Mouse (Mus musculus) 416B (cell line): ENCODE results near the gene Ptbp3.

ENCODE experiments used
- DNase-seq: peaks from one replicate; pipeline ENCODE4 v3.0.0; 2011; ENCODE audit warnings: low read depth

Gene Ptbp3

DNA sequence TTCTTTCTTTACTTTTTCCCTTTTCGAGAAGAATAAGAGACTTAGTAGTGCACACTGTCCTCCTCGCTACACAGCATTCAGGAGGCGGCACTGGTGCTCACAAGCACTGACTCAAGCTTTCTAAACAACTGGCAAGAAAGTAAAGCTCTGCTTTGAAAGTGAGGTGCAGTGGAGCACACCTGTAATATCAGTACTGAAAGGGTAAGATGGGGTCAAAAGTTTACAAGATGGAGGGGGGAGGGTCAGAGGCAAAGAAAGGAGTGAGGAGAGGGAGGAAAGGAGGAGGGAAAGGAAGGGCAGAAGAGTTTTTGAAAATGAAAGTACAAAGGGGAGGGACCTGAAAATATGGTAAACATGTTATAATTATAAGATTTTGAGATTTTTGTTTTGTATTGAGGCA, 43.7 kb downstream of the Ptbp3 start:
- no peak for DNase-seq

DNA sequence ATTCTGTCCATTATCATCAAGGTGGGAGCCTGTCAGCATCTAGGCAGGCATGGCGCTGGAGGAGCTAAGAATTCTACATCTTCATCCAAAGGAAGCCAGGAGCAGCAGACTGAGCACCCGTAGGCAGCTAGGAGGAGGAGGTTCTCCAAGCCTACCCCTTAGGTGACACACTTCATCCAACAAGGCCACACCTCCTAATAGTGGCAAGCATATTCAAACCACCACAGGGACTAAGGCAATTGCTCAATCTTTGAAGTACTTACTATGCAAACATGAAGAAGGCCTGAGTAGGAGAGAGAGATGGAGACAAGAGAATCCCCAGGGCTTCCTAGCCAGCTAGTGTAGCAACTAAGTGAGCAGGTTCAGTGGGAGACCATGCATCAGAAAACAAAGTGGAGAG, 58.1 kb downstream of the Ptbp3 start:
- DNase-seq, result peak; percentile 60

DNA sequence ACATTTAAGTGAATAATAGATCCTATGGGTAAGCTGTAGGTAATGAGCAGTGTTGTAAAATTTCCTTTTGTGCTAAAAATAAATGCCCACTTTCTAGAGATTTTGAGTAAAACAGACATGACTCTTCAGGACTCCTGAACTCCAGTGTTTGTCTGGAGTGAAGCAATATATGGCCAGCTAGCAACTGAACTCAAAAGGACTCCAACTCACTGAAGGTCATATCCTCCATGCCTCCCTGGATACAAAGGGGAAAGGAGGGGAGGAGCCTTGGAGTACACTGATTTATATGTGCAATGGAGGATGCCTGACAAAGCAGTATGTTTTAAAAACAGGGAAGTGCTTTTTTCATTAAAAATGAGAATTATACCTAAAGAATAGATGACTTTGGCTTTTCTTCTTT, 77.9 kb downstream of the Ptbp3 start:
- no peak for DNase-seq

DNA sequence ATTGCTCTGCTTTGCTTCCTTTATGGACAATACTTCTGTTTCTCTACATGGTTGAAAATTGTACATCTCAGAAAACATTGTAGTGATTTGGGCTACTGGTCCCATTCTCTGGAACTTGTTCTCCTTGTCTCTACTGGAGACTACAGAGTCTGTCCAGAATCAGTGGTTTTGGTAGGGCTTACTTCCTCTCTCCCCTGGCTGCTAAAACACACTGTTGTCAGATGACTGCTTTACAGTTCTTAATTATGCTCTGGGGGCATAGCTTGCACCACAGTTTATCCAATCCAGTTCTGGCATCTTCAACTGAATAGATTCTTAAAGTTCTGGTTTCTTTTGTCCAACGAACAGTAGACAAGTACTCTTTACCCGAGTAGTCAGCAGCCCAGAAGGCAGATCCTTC, 83.7 kb downstream of the Ptbp3 start:
- DNase-seq, result no peak

DNA sequence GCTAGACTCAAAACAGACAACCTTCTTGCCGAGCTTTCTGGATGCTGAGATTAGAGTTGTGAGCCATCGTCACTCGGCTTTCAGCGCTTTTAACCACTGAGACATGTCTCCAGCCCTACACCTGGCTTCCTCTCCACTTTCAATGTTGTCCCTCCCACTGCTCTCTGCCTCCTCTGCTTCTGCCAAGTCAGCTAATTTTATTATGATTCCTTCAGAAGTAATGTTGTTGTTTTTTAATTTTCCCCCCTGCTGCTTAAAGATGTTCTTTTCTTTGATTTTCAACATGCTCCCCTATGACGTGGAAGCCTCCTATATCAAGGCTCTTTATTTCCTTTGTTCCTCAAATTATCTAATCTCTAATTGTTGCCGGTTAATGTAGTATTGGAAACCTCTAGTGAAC, 84.5 kb downstream of the Ptbp3 start:
- DNase-seq, result no peak

DNA sequence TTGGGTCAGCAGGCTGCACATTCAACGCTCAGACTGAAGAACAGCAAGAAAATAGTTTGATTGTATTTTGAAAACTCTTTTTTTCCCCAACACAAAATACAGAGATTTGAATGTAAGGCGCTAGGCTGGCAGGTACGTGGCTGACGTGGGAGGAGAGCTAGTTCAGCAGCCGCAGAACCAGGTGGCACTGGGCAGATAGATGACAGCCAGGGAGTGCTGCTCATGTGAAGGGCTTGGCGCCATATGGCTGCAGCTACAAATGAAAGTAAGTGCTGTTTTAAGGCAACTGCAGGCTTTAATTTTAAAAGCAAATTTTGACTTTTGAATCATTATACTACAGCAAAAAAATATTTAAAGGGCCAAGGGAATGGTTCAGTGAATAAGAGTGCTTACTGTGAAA, 86.7 kb downstream of the Ptbp3 start:
- DNase-seq, result no peak

DNA sequence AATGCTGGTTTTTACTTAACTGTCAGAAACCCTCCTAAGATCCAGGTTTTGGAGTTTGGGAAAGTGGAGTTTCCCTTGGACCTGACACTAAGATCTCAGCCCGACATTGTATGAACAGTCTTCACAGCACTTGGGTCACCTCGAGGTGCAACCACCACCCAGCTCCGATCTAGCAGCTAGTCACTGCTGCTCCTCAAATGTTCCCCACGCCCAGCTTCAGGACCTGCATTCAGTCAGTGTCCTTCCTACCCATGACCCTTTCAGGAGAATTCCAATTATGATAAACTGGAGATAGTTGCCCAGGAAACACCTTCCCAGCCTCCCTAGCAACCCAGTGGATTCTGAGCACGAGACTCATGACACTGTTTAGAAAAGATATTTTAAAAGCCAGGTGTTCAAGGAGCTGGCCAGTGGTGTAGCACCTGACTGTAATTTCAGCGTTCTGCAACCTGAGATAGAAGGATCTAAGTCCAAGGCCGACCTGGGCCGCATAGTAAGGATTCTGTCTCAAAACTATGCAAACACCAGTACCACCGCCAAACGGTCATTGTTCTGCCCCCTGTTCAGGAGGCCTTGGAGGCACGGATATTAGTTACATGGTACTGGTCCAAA, 87.9 kb downstream of the Ptbp3 start:
- no peak for DNase-seq

DNA sequence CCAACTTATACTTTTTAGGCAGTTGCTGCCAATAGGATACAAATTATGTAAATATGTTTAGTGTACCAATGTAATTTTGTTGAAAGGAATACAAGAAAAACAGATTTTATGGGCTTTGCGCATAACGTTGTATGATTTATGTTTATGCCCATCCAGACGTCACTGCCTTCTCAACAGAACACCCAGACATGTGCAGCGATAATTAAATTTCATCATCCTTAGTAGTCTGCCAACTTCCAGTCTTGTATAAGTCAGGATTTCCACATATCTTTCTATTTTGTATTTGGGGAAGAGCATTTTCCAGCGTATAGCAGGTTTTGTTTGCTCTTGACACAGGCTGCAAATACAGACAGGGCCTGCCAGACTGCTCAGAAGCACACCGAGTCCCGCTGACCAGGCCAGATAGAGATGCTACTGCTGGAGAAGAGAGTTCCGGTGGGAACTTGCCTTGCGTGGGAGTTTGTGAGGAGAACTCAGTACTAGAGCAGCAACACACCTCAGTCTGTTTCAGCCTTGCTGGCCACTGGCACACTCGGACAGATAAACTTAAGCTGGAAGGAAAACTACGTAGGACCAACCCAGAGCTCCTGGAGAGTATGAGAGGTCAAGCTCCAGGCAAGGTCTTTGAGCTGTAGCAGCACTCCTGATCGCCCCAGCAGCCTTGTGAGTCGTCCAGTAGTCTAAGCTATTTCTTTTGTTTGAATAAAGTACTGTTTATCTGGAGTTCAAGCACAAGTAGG, 89.8 kb downstream of the Ptbp3 start:
- no peak for DNase-seq

DNA sequence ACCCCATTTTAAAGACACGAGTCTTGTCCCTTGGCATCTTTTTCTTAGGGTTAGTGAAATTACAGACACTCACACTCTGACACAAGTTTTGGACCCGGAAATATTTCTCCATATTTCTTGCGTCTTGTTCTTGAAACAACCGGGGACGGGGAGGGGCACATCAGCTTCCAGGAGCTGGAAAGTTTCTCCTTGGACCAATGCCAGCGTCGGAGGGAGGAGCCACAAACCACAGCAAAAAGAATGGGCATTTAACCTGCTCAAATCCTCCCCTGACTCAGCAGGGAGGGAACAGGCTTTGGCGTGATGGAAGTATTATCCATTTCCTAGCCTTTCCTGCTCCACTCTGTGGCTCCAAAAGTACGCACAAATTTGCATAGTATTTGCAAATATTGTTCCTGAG, 91.2 kb downstream of the Ptbp3 start:
- DNase-seq, result peak; percentile 85

DNA sequence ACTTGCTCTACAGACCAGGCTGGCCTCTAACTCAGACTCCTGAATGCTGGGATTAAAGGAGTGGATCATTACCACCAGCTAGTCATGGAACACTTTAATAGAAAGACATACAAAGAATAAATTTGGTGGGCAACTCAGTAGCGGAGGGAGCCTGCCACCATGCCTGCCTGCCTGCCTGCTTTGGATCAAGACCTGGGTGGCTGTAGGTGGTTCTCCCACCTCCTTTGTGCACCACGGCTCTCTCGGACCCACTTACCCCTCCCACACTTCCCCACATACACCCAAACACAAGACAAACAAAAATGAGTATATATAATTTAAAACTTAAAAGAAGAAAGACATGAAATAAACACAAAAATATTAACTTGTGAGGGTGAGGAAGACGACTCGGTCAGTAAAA, 92.1 kb downstream of the Ptbp3 start:
- no peak for DNase-seq

DNA sequence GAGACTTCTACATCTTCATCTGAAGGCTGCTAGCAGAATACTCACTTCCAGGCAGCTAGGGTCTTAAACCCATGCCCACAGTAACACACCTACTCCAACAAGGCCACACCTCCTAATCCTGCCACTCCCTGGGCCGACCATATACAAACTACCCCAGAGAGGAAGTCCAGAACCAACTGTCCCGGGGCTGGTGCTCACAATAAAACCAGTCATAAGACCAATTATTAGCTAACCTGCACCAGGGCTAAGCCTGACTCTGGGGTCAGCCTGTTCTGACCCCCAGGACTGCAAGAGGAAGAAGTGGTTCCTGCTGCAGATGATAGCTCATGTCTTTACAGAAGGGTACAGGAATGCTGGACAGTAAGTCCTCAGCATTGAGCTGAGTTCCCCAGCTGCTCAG, 93.7 kb downstream of the Ptbp3 start:
- peak; percentile 49 for DNase-seq

DNA sequence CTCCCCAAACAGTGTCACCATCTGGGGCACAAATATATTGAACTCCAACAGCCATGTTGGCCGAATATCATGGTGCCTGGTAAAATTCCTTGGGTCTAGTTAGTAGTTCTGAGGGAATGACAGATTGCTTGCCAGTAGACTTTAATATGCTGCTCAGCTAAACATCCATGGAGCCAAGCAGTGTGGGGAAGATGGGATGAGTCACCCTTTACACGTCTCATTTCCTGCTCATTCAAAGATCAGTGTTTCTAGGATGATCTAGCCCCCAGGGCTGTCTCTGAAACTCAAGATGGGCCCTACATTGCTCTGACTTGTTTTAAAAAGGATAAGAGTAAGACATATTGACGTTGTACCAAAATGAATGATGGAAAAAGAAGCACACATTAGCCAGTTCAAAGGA, 95.1 kb downstream of the Ptbp3 start:
- DNase-seq, result peak; percentile 75

DNA sequence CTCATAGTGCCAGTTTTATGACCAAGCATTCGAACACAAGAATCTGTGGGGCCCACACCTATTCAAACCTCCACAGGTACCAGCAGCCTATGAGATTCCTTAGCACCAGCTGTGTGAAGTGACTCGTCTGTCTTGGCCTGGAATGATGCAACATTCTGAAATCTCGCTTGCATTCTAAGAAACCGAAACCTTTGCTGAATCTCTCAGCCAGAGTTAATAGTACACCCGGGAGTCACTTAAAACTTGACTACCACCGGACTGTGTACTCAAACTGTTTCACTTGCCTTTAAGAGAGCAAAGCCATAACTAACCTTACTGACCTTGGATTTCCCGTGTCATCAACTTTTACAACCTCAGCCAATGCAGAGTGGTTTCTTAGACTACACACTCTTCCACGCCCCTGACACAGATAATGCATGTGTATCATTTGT, 96.6 kb downstream of the Ptbp3 start:
- peak; percentile 77 for DNase-seq

DNA sequence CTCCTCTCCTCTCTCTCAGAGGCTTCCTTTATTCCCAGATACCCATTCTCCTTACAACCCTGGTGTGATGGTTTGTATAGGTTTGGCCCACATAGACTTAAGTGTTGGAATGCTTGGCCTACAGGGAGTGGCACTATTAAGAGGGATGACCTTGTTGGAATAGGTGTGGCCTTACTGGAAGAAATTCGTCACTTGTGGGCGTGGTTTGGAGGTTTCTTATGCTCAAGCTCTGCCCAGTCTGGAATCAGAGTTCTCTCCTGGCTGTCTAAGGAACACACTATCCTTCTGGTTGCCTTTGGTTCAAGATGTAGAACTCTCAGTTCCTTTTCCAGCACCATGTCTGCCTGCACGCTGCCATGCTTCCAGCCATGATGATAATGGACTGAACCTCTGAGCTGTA, 98.3 kb downstream of the Ptbp3 start:
- DNase-seq, result no peak

DNA sequence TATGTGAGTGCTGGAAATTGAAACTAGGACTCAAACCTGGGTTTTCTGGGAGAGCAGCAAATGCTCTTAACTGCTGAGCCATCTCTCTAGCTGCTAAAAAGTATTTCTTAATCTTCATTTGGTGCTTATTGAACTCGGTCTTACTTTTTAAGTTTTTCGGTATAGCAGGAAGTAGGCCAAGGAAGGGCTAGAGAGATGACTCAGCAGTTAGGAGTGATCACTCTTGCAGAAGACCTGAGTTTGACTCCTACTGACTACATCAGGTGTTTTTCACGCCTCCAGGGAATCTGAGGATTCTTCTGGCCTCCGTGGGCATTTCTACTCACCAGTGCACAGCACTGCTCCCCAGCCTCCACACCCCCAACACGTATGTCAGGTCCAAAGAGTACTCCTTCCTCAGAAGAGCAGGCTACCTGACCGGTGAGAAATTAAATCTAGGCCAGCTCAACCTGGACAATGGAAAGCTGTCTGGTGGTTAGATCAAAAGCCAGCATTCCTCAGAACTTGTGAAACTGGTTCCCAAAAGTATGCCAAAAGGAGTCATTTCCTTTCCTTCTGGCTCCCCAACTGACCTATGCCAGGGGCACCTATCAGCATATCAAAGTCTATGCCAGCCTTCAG, 98.8 kb downstream of the Ptbp3 start:
- peak; percentile 61 for DNase-seq

DNA sequence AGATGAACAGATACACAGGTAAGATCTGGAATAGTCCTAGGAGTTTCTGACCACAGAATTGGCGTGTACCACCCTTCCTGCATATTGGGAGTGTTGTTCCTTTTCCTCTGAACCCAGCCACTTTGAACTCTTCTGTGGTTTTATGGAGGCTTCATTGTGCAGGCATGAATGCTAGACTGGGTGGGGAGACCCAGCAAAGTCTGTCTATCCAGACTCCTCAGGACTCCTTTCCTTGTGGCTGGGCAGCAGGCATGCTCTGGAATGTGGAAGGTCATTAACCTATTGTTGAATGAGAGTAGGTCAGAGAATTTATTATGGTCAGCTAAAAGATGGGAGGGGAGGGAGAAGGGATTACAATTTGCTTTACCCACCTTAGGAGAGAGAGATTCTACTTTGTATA, 101.9 kb downstream of the Ptbp3 start:
- DNase-seq, result no peak

DNA sequence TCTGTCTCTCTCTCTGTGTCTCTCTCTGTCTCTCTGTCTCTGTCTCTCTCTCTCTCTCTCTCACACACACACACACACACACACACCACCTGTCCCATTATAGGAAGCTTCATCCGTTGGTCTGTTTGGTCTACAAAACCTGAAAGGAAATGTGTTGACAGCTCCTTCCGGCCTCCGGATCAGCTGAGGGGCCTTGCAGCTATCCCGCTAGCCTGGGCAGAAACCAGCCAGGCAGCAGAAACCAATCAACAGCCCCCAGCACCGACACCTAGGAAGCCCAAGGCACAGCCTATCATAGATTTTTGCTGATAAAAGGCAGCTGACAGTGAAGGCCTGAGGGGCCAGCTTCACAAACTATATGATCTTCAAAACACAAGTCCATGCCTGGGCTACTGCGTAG, 103.6 kb downstream of the Ptbp3 start:
- peak; percentile 97 for DNase-seq

DNA sequence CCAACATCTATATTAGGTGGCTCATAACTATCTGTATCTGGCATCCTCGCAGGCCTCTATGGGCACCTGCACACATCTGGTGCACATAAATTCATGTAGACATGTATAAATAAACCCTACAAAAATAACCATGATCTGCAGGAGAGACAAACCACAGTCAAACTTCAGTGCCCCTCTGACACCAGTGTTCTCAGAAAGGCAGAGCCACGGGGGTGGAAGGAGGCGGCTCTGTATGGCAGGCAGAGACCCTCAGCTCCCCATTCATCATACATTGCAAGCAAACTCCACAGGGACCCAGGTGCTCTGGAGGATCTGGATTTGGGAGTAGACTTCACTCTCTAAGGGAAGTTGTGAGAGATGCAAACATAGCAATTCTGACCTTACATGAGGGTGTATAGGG, 104.2 kb downstream of the Ptbp3 start:
- DNase-seq, result no peak

DNA sequence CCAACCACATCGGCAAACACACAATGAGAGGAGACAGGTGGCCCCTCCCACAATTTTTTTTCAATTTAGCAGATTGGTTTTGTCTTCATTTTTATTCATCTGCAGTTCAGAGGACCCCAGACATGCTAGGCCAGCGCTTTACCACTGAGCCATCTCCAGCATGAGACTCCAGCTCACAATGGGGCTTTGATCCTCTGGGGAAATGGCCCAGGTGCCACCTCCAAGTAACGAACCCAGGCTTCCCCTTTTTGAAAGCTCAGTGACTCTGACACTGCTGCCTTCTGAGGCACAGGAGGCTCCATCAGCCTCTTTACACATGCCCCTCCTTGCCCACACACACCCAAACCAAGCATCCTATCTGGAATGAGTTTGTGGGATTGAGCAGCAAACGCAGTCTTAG, 105.1 kb downstream of the Ptbp3 start:
- peak; percentile 31 for DNase-seq

DNA sequence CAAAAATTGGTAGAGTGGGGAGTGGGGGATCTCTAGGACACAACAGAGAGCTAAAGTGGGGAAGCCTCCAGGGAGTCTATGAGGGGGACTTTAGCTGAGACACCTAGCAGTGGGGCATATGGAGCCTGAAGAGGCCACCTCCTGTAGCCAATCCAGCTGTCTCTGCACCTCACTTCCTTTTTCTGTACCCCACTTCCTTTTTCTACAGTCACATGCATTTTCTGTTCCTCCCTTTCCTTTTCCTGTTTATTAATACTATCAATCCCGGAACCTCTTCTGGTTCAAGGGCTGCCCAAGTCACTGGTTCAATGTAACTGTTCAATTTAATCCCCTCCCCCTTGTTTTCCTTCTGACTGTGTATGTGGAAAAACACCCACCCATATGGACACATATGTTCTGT, 107.9 kb downstream of the Ptbp3 start:
- DNase-seq, result peak; percentile 74

DNA sequence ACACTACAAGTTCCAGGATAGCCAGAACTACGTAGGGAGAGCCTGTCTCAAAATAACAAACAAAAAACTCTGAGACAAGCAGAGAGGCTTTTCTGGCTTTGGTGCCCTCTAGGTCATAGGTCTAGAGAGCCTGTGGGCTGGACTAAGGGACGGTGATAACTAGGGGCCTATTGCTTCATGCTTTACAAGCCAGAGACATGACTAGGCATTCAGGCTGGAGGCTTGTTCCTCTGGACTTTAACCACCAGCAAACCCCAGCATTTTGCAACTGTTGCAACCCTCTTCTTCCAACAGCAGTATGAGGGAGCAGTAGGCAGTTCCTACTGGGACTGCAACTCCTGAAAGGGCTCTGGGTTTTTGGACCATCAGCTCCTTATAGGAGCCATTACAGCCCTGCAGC, 109.2 kb downstream of the Ptbp3 start:
- peak; percentile 98 for DNase-seq

DNA sequence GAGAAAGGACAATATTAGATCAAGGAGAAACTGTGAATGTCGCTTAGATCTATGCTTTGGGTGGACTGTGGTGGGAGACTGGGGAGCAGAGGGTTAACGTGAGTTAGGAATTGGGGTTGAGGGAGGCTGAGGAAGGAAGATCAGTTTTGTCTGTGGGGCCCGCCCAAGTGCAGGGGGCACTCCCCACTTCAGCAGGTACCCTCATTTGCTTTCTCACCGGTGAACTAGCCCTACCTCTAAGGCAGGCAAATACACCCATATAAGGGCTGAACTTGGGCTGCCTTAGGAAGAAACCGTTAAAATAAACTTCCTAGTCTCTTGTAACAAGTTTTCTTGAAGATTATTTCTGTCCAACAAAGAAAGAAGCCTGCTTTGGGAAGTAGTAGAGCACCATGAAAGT, 110.1 kb downstream of the Ptbp3 start:
- peak; percentile 82 for DNase-seq

DNA sequence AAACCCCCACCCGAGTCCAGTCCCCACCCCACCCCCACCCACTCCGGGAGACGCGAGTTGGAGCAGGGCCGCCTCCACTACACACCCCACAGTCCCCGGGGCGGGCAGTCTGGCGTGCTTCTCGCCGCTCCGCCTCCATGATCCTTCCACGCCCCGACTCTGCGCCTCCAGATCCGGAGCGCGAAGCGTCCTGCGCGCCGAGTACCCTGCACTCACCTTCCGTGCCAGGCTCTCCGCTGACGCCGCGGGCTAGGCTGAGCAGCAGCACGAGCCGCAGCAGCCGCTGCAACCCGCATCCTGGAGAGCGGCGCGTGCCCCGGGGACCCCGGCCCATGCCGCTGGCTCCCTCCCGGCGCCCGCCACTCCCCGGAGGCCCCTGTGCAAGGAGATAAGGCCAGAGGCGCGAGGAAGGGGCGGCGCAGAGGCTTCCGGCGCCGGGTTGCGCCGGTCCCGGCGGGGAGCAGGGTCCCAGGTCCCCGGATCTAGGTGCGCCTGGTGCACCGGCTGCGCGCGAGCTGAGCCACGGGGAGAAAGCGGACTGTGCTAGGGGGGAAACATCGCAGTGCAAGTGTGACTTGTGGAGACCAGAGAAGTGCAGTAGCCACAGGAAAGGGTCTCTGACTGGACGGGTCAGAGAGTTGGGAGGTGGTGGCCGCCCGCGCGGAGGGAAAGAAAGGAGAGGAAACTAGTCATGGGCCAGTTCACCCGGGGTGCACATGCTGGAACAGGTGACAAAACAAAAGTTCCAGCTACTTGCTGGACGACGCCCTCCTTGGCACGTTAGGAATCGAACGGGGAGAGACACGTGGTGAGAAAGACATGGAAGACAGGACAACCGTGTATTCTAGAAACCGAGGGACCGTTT, 110.9 kb downstream of the Ptbp3 start, which contains the start of gene Susd1:
Gene Susd1 (minus strand): TSS at position 644 of the 865 bp plus-strand sequence.
- peak; percentile 76 for DNase-seq
